Mouse (Mus musculus) midbrain, embryonic 15.5 days (tissue): Measurements from ENCODE around the gene Emd. TPM values are rescaled to one million over a fixed set of nuclear protein-coding genes. Genes with fewer than 3 reads are reported as not detected.

Experiments used
- microRNA-seq: library from miRNA; unstranded; fragments of <30 nt; microRNA quantifications from one replicate; pipeline ENCODE4, GENCODE M21; 2016
- polyA plus RNA-seq: library from polyadenylated mRNA; unstranded; fragments of >200 nt; fragmentation: Nextera tagmentation; extraction: Ambion mirVana; gene quantifications from 2 replicates; pipeline ENCODE4 v1.2.1, GENCODE M21; 2015

Emd gene
- polyA plus RNA-seq, 1 experiment from 2014 or later, result 17.7 TPM

Small RNAs within 50 kb of the gene (microRNA-seq; reads per million reads assigned to microRNA genes)
- gene Mir7091, result not detected

Other genes starting within 250 kb of the Emd start
- 44.0 and 48.7 TPM in 2 replicates for gene Irak1, start 230.8 kb upstream of the Emd start, polyA plus RNA-seq
- gene Opn1mw, start 127.2 kb upstream of the Emd start, polyA plus RNA-seq, result not detected in 2 replicates
- gene Mecp2, start 119.3 kb upstream of the Emd start, polyA plus RNA-seq, result 15.7 and 17.0 TPM in 2 replicates
- gene Tex28, start 86.8 kb upstream of the Emd start, polyA plus RNA-seq, result not detected in 2 replicates
- 0.06 and 0.11 TPM in 2 replicates for gene Tktl1, start 77.4 kb upstream of the Emd start, polyA plus RNA-seq
- 92.6 and 96.4 TPM in 2 replicates for gene Flna, start 4.9 kb upstream of the Emd start, polyA plus RNA-seq
- 402 and 414 TPM in 2 replicates for gene Rpl10, start 16.1 kb downstream of the Emd start, polyA plus RNA-seq
- 86.8 and 90.3 TPM in 2 replicates for gene Taz, start 27.2 kb downstream of the Emd start, polyA plus RNA-seq
- gene Dnase1l1, start 27.6 kb downstream of the Emd start, polyA plus RNA-seq, result 2.9 and 5.2 TPM in 2 replicates
- 308 and 309 TPM in 2 replicates for gene Atp6ap1, start 42.4 kb downstream of the Emd start, polyA plus RNA-seq
- gene Gdi1, start 50.3 kb downstream of the Emd start, polyA plus RNA-seq, result 1,073 and 1,116 TPM in 2 replicates
- 59.9 and 62.2 TPM in 2 replicates for gene Fam50a, start 58.3 kb downstream of the Emd start, polyA plus RNA-seq
- gene Plxna3, start 74.4 kb downstream of the Emd start, polyA plus RNA-seq, result 64.4 and 75.0 TPM in 2 replicates
- 59.8 and 62.3 TPM in 2 replicates for gene Lage3, start 98.9 kb downstream of the Emd start, polyA plus RNA-seq
- 67.1 and 71.1 TPM in 2 replicates for gene Ubl4a, start 118.5 kb downstream of the Emd start, polyA plus RNA-seq
- gene Slc10a3, start 118.7 kb downstream of the Emd start, polyA plus RNA-seq, result 9.9 and 10.5 TPM in 2 replicates
- 36.2 and 38.3 TPM in 2 replicates for gene Fam3a, start 138.6 kb downstream of the Emd start, polyA plus RNA-seq
- 15.2 and 16.0 TPM in 2 replicates for gene Ikbkg, start 138.6 kb downstream of the Emd start, polyA plus RNA-seq
- gene G6pdx, start 174.5 kb downstream of the Emd start, polyA plus RNA-seq, result 56.6 and 57.4 TPM in 2 replicates
- not detected in 2 replicates for gene Gm6880, start 226.7 kb downstream of the Emd start, polyA plus RNA-seq